In genomic region chr5:77093961-77094360, GRCm38 (mm10) we compare ENCODE assay signal across 8 mouse cellular contexts. TPM values are rescaled to one million over a fixed set of nuclear protein-coding genes. Genes with fewer than 3 reads are reported as not detected.
DNase-seq lines count a peak whose midpoint lies in the region; ATAC-seq and TF ChIP-seq lines count a peak whose summit lies in the region.

No protein-coding gene starts in this region.

- peak overlapping the region; percentile 94 for H3K4me2 ChIP-seq in heart, embryonic 11.5 days
- H3K4me2 ChIP-seq in CH12.LX (ENCODE audit: insufficient read depth, low read depth, poor library complexity, severe bottlenecking) = peak overlapping the region; percentile 46
- peak overlapping the region; percentile 100 for H3K4me2 ChIP-seq in forebrain, embryonic 16.5 days (ENCODE audit: low read length)
- peak overlapping the region; percentile 77 for H3K4me2 ChIP-seq in liver, embryonic 14.5 days (ENCODE audit: low read depth)

- H3K79me2 ChIP-seq in CH12.LX (replicated peaks; ENCODE audit: control insufficient read depth, extremely low read depth, insufficient read depth, poor library complexity, severe bottlenecking) = no peaks in the 10 kb centered on the region

- H3K9ac ChIP-seq in heart, embryonic 11.5 days (ENCODE audit: low read depth, low read length) = peak overlapping the region; percentile 0; the same call in 1 of the 2 replicates
- H3K9ac ChIP-seq in CH12.LX (ENCODE audit: insufficient read depth, low read depth) = no peak overlapping the region; the same call in 1 of the 2 replicates
- H3K9ac ChIP-seq in forebrain, embryonic 16.5 days (replicated peaks; ENCODE audit: low read depth, low read length) = peak overlapping the region; percentile 67
- no peak overlapping the region for H3K9ac ChIP-seq in liver, embryonic 14.5 days (replicated peaks)

- intact Hi-C loops in heart, postnatal 10 days (cut with DNase I) = loop anchor here (2.0 to 5.0 kb wide), 2 partner anchors 21 to 38 kb away; partner anchors contain the start of gene Hopx

- dilution Hi-C loops in CH12.LX (cut with MboI; ENCODE audit: extremely low pct_ligation_motif_present, extremely low pct_unique_long_range_greater_than_20kb, low sequenced_read_pairs) = no loop called here

- no peak for ATAC-seq in heart, embryonic 11.5 days (replicated peaks; ENCODE audit: insufficient number of reproducible peaks, low FRiP score, low TSS enrichment)
- no peak for ATAC-seq in forebrain, embryonic 16.5 days
- no peak for ATAC-seq in liver, embryonic 14.5 days (ENCODE audit: insufficient read depth)

- 0 out of 2 replicates have a peak, but pooled peaks cover 4% of the 10 kb centered on the region for H3K27me3 ChIP-seq in heart, embryonic 11.5 days (ENCODE audit: control insufficient read depth, insufficient read depth, low read length)
- H3K27me3 ChIP-seq in CH12.LX (replicated peaks) = no peaks in the 10 kb centered on the region
- peaks cover 10% of the 10 kb centered on the region for H3K27me3 ChIP-seq in forebrain, embryonic 16.5 days (replicated peaks; ENCODE audit: control insufficient read depth, insufficient read depth, low read length)
- peaks cover 18% of the 10 kb centered on the region for H3K27me3 ChIP-seq in liver, embryonic 14.5 days (ENCODE audit: control insufficient read depth, insufficient read depth, low read length)

- no peak for TF ChIP-seq POLR2A in CH12.LX (IDR thresholded peaks at IDR 0.05; ENCODE audit: low read depth, low read length)

- peaks cover 37% of the 10 kb centered on the region for H3K4me1 ChIP-seq in heart, embryonic 11.5 days (ENCODE audit: control insufficient read depth, insufficient read depth, low read length)
- H3K4me1 ChIP-seq in CH12.LX (ENCODE audit: control insufficient read depth in 1 of 2, insufficient read depth in 2 of 2) = peaks cover 2 to 31% of the 10 kb centered on the region in 2 experiments; a peak in 3 of 4 replicates
- H3K4me1 ChIP-seq in forebrain, embryonic 16.5 days (replicated peaks; ENCODE audit: control insufficient read depth, insufficient read depth, low read length) = peaks cover 11% of the 10 kb centered on the region
- peaks cover 0 to 6% of the 10 kb centered on the region in 2 experiments; a peak in 2 of 4 replicates for H3K4me1 ChIP-seq in liver, embryonic 14.5 days (replicated peaks; ENCODE audit: control insufficient read depth in 2 of 2, insufficient read depth in 2 of 2, low read length in 1 of 2)

- peak overlapping the region; percentile 61 for H3K4me3 ChIP-seq in heart, embryonic 11.5 days (ENCODE audit: low read depth, low read length)
- peak overlapping the region; percentile 25 to 83 (median 30) for H3K4me3 ChIP-seq in CH12.LX (replicated peaks in 1 of 3; ENCODE audit: low read depth in 2 of 3, low read length in 2 of 3, poor library complexity in 1 of 3)
- H3K4me3 ChIP-seq in forebrain, embryonic 16.5 days (replicated peaks; ENCODE audit: low read length) = peak overlapping the region; percentile 67
- no peak overlapping the region for H3K4me3 ChIP-seq in liver, embryonic 14.5 days (ENCODE audit: insufficient read depth in 1 of 2, low read depth in 2 of 2, low read length in 2 of 2)

- H3K27ac ChIP-seq in heart, embryonic 11.5 days (ENCODE audit: low read depth, low read length) = no peak overlapping the region
- no peak overlapping the region for H3K27ac ChIP-seq in CH12.LX (ENCODE audit: insufficient read depth, low read depth)
- H3K27ac ChIP-seq in forebrain, embryonic 16.5 days (ENCODE audit: low read length) = 0 out of 2 replicates have a peak overlapping the region, but pooled peaks have one; percentile 12
- H3K27ac ChIP-seq in liver, embryonic 14.5 days = no peak overlapping the region

- no peaks in the 10 kb centered on the region for H3K36me3 ChIP-seq in heart, embryonic 11.5 days (ENCODE audit: control insufficient read depth, insufficient read depth, low read length)
- peaks cover 0 to 9% of the 10 kb centered on the region in 2 experiments for H3K36me3 ChIP-seq in CH12.LX (replicated peaks in 1 of 2; ENCODE audit: control insufficient read depth in 1 of 2, insufficient read depth in 1 of 2, low read length in 1 of 2)
- no peaks in the 10 kb centered on the region for H3K36me3 ChIP-seq in forebrain, embryonic 16.5 days (ENCODE audit: control insufficient read depth, insufficient read depth)
- H3K36me3 ChIP-seq in liver, embryonic 14.5 days (replicated peaks; ENCODE audit: control insufficient read depth, insufficient read depth, low read depth) = no peaks in the 10 kb centered on the region

- TF ChIP-seq RAD21 in CH12.LX (IDR thresholded peaks at IDR 0.05; ENCODE audit: low read depth, low read length) = no peak

- H3K9me3 ChIP-seq in heart, embryonic 11.5 days (replicated peaks; ENCODE audit: control insufficient read depth, low read length) = no peaks in the 10 kb centered on the region
- H3K9me3 ChIP-seq in CH12.LX (replicated peaks; ENCODE audit: low read length) = peaks cover 3% of the 10 kb centered on the region
- H3K9me3 ChIP-seq in forebrain, embryonic 16.5 days (ENCODE audit: control insufficient read depth, low read length) = no peaks in the 10 kb centered on the region
- no peaks in the 10 kb centered on the region for H3K9me3 ChIP-seq in liver, embryonic 14.5 days (ENCODE audit: control insufficient read depth, low read length)

- in situ Hi-C loops in CH12.LX (cut with MboI; ENCODE audit: low pct_ligation_motif_present, low pct_unique_long_range_greater_than_20kb, low sequenced_read_pairs) = no loop called here

- no peak for DNase-seq in heart, postnatal 10 days
- DNase-seq in CH12.LX (ENCODE audit: extremely low read depth) = no peak
- no peak for DNase-seq in liver, embryonic 14.5 days (ENCODE audit: low read depth in 3 of 3, low spot score in 3 of 3)
- DNase-seq in cerebellum, postnatal 4 days (ENCODE audit: low spot score in 2 of 2) = no peak
- DNase-seq in adrenal gland, postnatal 14 days = no peak
- no peak for DNase-seq in cerebellum, adult 11-12 months

- no peak for TF ChIP-seq EP300 in CH12.LX (IDR thresholded peaks at IDR 0.05; ENCODE audit: low read length)
- TF ChIP-seq EP300 in liver, embryonic 14.5 days (IDR thresholded peaks at IDR 0.05; ENCODE audit: low read depth) = no peak

- 42% methylated on average over 8 of the region's 8 CpGs for WGBS in heart, embryonic 11.5 days (ENCODE audit: insufficient replicate concordance)
- WGBS in forebrain, embryonic 16.5 days = 24% methylated on average over 8 of the region's 8 CpGs
- WGBS in liver, embryonic 14.5 days (ENCODE audit: insufficient replicate concordance) = 39% methylated on average over 8 of the region's 8 CpGs

- no peak for TF ChIP-seq CTCF in CH12.LX (conservative IDR thresholded peaks at IDR 0.05 in 1 of 2, IDR thresholded peaks at IDR 0.05 in 1 of 2; ENCODE audit: low read depth in 2 of 2, low read length in 2 of 2)
- no peak for TF ChIP-seq CTCF in liver, embryonic 14.5 days (IDR thresholded peaks at IDR 0.05; ENCODE audit: low read depth)

TF ChIP-seq in CH12.LX, 34 proteins besides CTCF, POLR2A, EP300 and RAD21:
- TF ChIP-seq SMC3 (IDR thresholded peaks at IDR 0.05; ENCODE audit: low read depth, low read length) (no peak), ZKSCAN1 (IDR thresholded peaks at IDR 0.05; ENCODE audit: borderline replicate concordance, low read depth, low read length) (no peak), MXI1 (IDR thresholded peaks at IDR 0.05; ENCODE audit: low read depth, low read length) (no peak), ELF1 (IDR thresholded peaks at IDR 0.05; ENCODE audit: low read depth, low read length) (no peak), JUN (IDR thresholded peaks at IDR 0.05; ENCODE audit: insufficient read depth, low read depth, low read length) (no peak), MAZ (IDR thresholded peaks at IDR 0.05; ENCODE audit: low read depth, low read length) (no peak), HCFC1 (IDR thresholded peaks at IDR 0.05; ENCODE audit: low read depth, low read length) (no peak), ZC3H11A (IDR thresholded peaks at IDR 0.05; ENCODE audit: low read depth, low read length) (no peak), SIN3A (IDR thresholded peaks at IDR 0.05; ENCODE audit: low read length) (no peak), GABPA (IDR thresholded peaks at IDR 0.05; ENCODE audit: insufficient replicate concordance, low read depth, low read length) (no peak), ZMIZ1 (IDR thresholded peaks at IDR 0.05; ENCODE audit: low read depth, low read length) (no peak), JUND (conservative IDR thresholded peaks at IDR 0.05; ENCODE audit: low read depth, low read length) (no peak), PAX5 (IDR thresholded peaks at IDR 0.05; ENCODE audit: low read length) (no peak)

RNA-seq across cellular contexts. Expression of gene Hopx, which starts 21.0 kb away (rescaled TPM):
- polyA plus RNA-seq in heart, embryonic 11.5 days (2014; fragmentation: Nextera tagmentation; extraction: Ambion mirVana) = 13.0 and 19.7 TPM in 2 replicates
- total RNA-seq in heart, postnatal 10 days (2021) = 100 to 1,000 TPM; 498 to 553 TPM
- total RNA-seq in CH12.LX (2012; rRNA removed) = 22.2 and 26.4 TPM in 2 replicates
- 19.6 and 20.0 TPM in 2 replicates for total RNA-seq in CH12.LX (2014; rRNA removed)
- polyA plus RNA-seq in CH12.LX (2012; ENCODE audit: insufficient read length, low read depth) = 15.1 and 17.6 TPM in 2 replicates
- 1.2 and 1.6 TPM in 2 replicates for polyA plus RNA-seq in forebrain, embryonic 16.5 days (2015; fragmentation: Nextera tagmentation; extraction: Ambion mirVana)
- 0.51 and 0.74 TPM in 2 replicates for polyA plus RNA-seq in liver, embryonic 14.5 days (2012; rRNA removed)
- 0.19 TPM in 1 of 2 replicates, not detected in the other for polyA plus RNA-seq in liver, embryonic 14.5 days (2014; fragmentation: Nextera tagmentation; extraction: Ambion mirVana)
- total RNA-seq in adrenal gland, postnatal 14 days (2021) = 9.0 and 10.5 TPM in 2 replicates

Comparison
In these comparisons a context has a peak if more than half of its experiments do, and no peak if none do; other contexts are left out.
1. H3K4me2 ChIP-seq: peak in every context shown above with its lines; median percentile 100 in forebrain, embryonic 16.5 days; 94 in heart, embryonic 11.5 days; 77 in liver, embryonic 14.5 days; 46 in CH12.LX.
2. H3K4me3 ChIP-seq: peak in heart, embryonic 11.5 days (single experiment), CH12.LX (3 of 3) and forebrain, embryonic 16.5 days (single experiment); none in liver, embryonic 14.5 days (0 of 2).
3. H3K9ac ChIP-seq: peak in heart, embryonic 11.5 days (single experiment) and forebrain, embryonic 16.5 days (single experiment); none in CH12.LX (single experiment) and liver, embryonic 14.5 days (single experiment).